Mouse (Mus musculus) thymus, adult 2 months (tissue): ENCODE data around the gene Kif5c.

Source experiments
- CTCF ChIP-seq: fragments of 200-500 bp; IDR thresholded peaks from 2 replicates; pipeline ENCODE4 v1.5.1; 2012; ENCODE audit warnings: mild to moderate bottlenecking, control low read depth, low read length, moderate library complexity, borderline replicate concordance; ENCODE audit not compliant: control insufficient read depth, poor library complexity, insufficient read depth; ENCODE audit errors: extremely low read depth
- POLR2A ChIP-seq: fragments of 200-500 bp; IDR thresholded peaks from 2 replicates; pipeline ENCODE4 v1.6.1; 2012; ENCODE audit warnings: mild to moderate bottlenecking, low read length, control low read depth, moderate library complexity; ENCODE audit not compliant: control insufficient read depth, poor library complexity, insufficient read depth; ENCODE audit errors: extremely low read depth

GRCm38 (mm10) chr2:49718492-49718891 is 99.4 kb downstream of the Kif5c start:
- TF ChIP-seq CTCF, result no peak
- TF ChIP-seq POLR2A, result no peak
